Mouse (Mus musculus) heart, embryonic 16.5 days (tissue): Measurements from ENCODE around the gene Ccl5. TPM values are rescaled to one million over a fixed set of nuclear protein-coding genes. Genes with fewer than 3 reads are reported as not detected.
A peak's percentile ranks its signal among the peaks of the same experiment; 100 is the strongest.

ENCODE experiments used
- ATAC-seq: fragments of 200-750 bp; cut with Nextera tagmentation; replicated peaks from 2 replicates; pipeline ENCODE4 v1.8.0; 2017; ENCODE audit warnings: moderate number of reproducible peaks; ENCODE audit not compliant: insufficient read depth, low FRiP score; ENCODE audit errors: extremely low read depth
- H3K27ac ChIP-seq: fragments of 300-500 bp; sonication (generic); 2 replicates; pipeline ENCODE4 v1.5.1; 2014; ENCODE audit warnings: mild to moderate bottlenecking, low read length, control low read depth, moderate library complexity
- H3K27me3 ChIP-seq: fragments of 300-500 bp; sonication (generic); 2 replicates; pipeline ENCODE4 v1.6.1; 2014; ENCODE audit warnings: low read length, mixed read lengths; ENCODE audit not compliant: control insufficient read depth, insufficient read depth
- H3K36me3 ChIP-seq: fragments of 300-500 bp; sonication (generic); 2 replicates; pipeline ENCODE4 v1.6.1; 2014; ENCODE audit not compliant: control insufficient read depth, insufficient read depth
- H3K4me1 ChIP-seq: fragments of 300-500 bp; sonication (generic); 2 replicates; pipeline ENCODE4 v1.6.1; 2014; ENCODE audit warnings: low read length, mixed read lengths; ENCODE audit not compliant: control insufficient read depth, insufficient read depth
- H3K4me2 ChIP-seq: fragments of 300-500 bp; sonication (generic); 2 replicates; pipeline ENCODE4 v1.6.1; 2014; ENCODE audit warnings: low read depth, mild to moderate bottlenecking, control low read depth, low read length
- H3K4me3 ChIP-seq: fragments of 300-500 bp; sonication (generic); 2 replicates; pipeline ENCODE4 v1.5.1; 2014; ENCODE audit warnings: mild to moderate bottlenecking, control low read depth, low read length
- H3K9ac ChIP-seq: fragments of 300-500 bp; sonication (generic); 2 replicates; pipeline ENCODE4 v1.6.1; 2014; ENCODE audit warnings: low read length, control low read depth
- H3K9me3 ChIP-seq: fragments of 300-500 bp; sonication (generic); replicated peaks from 2 replicates; pipeline ENCODE4 v1.6.1; 2016; ENCODE audit warnings: low read length; ENCODE audit not compliant: control insufficient read depth
- WGBS: fragments of 180-500 bp; shearing (Covaris S2); extraction: QIAGEN DNeasy Blood & Tissue Kit; methylation state at CpG from one replicate; pipeline ENCODE4 v1.1.7; 2014; 5-methylcytosine and 5-hydroxymethylcytosine counted together
- polyA plus RNA-seq: library from polyadenylated mRNA; unstranded; fragments of >200 nt; fragmentation: Nextera tagmentation; extraction: Ambion mirVana; gene quantifications from 2 replicates; pipeline ENCODE4 v1.2.1, GENCODE M21; 2015

The Ccl5 gene
- polyA plus RNA-seq, 1 experiment from 2014 or later = 2.5 TPM

GRCm38 (mm10) chr11:83568061-83568460 lies 37.7 kb upstream of the Ccl5 start:
- Histone ChIP-seq H3K4me3 (no peak overlapping the region), H3K9ac (no peak overlapping the region), H3K27me3 (no peaks in the 10 kb centered on the region), H3K4me1 (no peaks in the 10 kb centered on the region), H3K27ac (no peak overlapping the region), H3K36me3 (no peaks in the 10 kb centered on the region), H3K9me3 (no peaks in the 10 kb centered on the region), H3K4me2 (no peak overlapping the region)
- no peak for ATAC-seq
- WGBS = 84% methylated on average over 9 of the region's 9 CpGs

- H3K9me3 ChIP-seq = no peaks in the 10 kb centered on the region
- H3K27ac ChIP-seq = no peak overlapping the region
- no peak overlapping the region for H3K4me2 ChIP-seq
- H3K9ac ChIP-seq = no peak overlapping the region
- ATAC-seq = no peak
- WGBS = 62% methylated on average over 7 of the region's 7 CpGs
- H3K36me3 ChIP-seq = no peaks in the 10 kb centered on the region
- H3K4me3 ChIP-seq = no peak overlapping the region
- H3K4me1 ChIP-seq = no peaks in the 10 kb centered on the region
- H3K27me3 ChIP-seq = no peaks in the 10 kb centered on the region
Observed at GRCm38 (mm10) chr11:83567311-83567710, 37.0 kb upstream of the Ccl5 start.

GRCm38 (mm10) chr11:83566617-83567016 lies 36.3 kb upstream of the Ccl5 start:
- Histone ChIP-seq H3K4me3 (no peak overlapping the region), H3K4me2 (no peak overlapping the region), H3K9me3 (no peaks in the 10 kb centered on the region), H3K36me3 (no peaks in the 10 kb centered on the region), H3K27me3 (no peaks in the 10 kb centered on the region), H3K4me1 (no peaks in the 10 kb centered on the region), H3K27ac (no peak overlapping the region), H3K9ac (no peak overlapping the region)
- no peak for ATAC-seq

- no peak overlapping the region for H3K27ac ChIP-seq
- no peaks in the 10 kb centered on the region for H3K9me3 ChIP-seq
- no peaks in the 10 kb centered on the region for H3K4me1 ChIP-seq
- 58% methylated on average over 2 of the region's 2 CpGs for WGBS
- no peak for ATAC-seq
- no peak overlapping the region for H3K9ac ChIP-seq
- H3K27me3 ChIP-seq = no peaks in the 10 kb centered on the region
- no peak overlapping the region for H3K4me2 ChIP-seq
- no peak overlapping the region for H3K4me3 ChIP-seq
- no peaks in the 10 kb centered on the region for H3K36me3 ChIP-seq
Observed at GRCm38 (mm10) chr11:83563754-83564153, 33.4 kb upstream of the Ccl5 start.

- Histone ChIP-seq H3K27ac (no peak overlapping the region), H3K36me3 (no peaks in the 10 kb centered on the region), H3K27me3 (no peaks in the 10 kb centered on the region), H3K9ac (no peak overlapping the region), H3K9me3 (no peaks in the 10 kb centered on the region), H3K4me1 (no peaks in the 10 kb centered on the region), H3K4me3 (no peak overlapping the region), H3K4me2 (no peak overlapping the region)
- WGBS = 57% methylated on average over 6 of the region's 6 CpGs
- no peak for ATAC-seq
Observed at GRCm38 (mm10) chr11:83562311-83562887, 32.1 kb upstream of the Ccl5 start.

GRCm38 (mm10) chr11:83560405-83560804 lies 30.1 kb upstream of the Ccl5 start:
- no peak overlapping the region for H3K4me2 ChIP-seq
- ATAC-seq = no peak
- no peaks in the 10 kb centered on the region for H3K4me1 ChIP-seq
- H3K4me3 ChIP-seq = no peak overlapping the region
- H3K27ac ChIP-seq = no peak overlapping the region
- H3K9me3 ChIP-seq = no peaks in the 10 kb centered on the region
- 63% methylated on average over 6 of the region's 6 CpGs for WGBS
- no peak overlapping the region for H3K9ac ChIP-seq
- no peaks in the 10 kb centered on the region for H3K27me3 ChIP-seq
- no peaks in the 10 kb centered on the region for H3K36me3 ChIP-seq

- H3K36me3 ChIP-seq = no peaks in the 10 kb centered on the region
- H3K4me3 ChIP-seq = no peak overlapping the region
- ATAC-seq = no peak
- H3K27ac ChIP-seq = no peak overlapping the region
- H3K27me3 ChIP-seq = no peaks in the 10 kb centered on the region
- no peaks in the 10 kb centered on the region for H3K4me1 ChIP-seq
- H3K9ac ChIP-seq = no peak overlapping the region
- no peak overlapping the region for H3K4me2 ChIP-seq
- no peaks in the 10 kb centered on the region for H3K9me3 ChIP-seq
- 72% methylated on average over 10 of the region's 10 CpGs for WGBS
Observed at GRCm38 (mm10) chr11:83557074-83557473, 26.8 kb upstream of the Ccl5 start.

GRCm38 (mm10) chr11:83556085-83556781 lies 25.9 kb upstream of the Ccl5 start:
- no peaks in the 10 kb centered on the region for H3K36me3 ChIP-seq
- WGBS = 27% methylated on average over 8 of the region's 8 CpGs
- H3K27ac ChIP-seq = no peak overlapping the region
- H3K9me3 ChIP-seq = no peaks in the 10 kb centered on the region
- H3K27me3 ChIP-seq = no peaks in the 10 kb centered on the region
- H3K4me3 ChIP-seq = no peak overlapping the region
- ATAC-seq = peak; percentile 60; the same call in 1 of the 2 replicates
- no peak overlapping the region for H3K4me2 ChIP-seq
- no peaks in the 10 kb centered on the region for H3K4me1 ChIP-seq
- H3K9ac ChIP-seq = 0 out of 2 replicates have a peak overlapping the region, but pooled peaks have one; percentile 17

- no peaks in the 10 kb centered on the region for H3K27me3 ChIP-seq
- H3K4me2 ChIP-seq = no peak overlapping the region
- 84% methylated on average over 5 of the region's 5 CpGs for WGBS
- no peaks in the 10 kb centered on the region for H3K9me3 ChIP-seq
- H3K36me3 ChIP-seq = no peaks in the 10 kb centered on the region
- H3K4me3 ChIP-seq = no peak overlapping the region
- no peak for ATAC-seq
- no peaks in the 10 kb centered on the region for H3K4me1 ChIP-seq
- H3K27ac ChIP-seq = no peak overlapping the region
- H3K9ac ChIP-seq = no peak overlapping the region
Observed at GRCm38 (mm10) chr11:83551668-83552067, 21.4 kb upstream of the Ccl5 start.
